Mouse (Mus musculus) stomach, embryonic 16.5 days (tissue): ENCODE results near the gene Parp16. TPM values are rescaled to one million over a fixed set of nuclear protein-coding genes. Genes with fewer than 3 reads are reported as not detected.

ENCODE experiments used
- ATAC-seq: fragments of 200-750 bp; cut with Nextera tagmentation; 2 replicates; pipeline ENCODE4 v1.8.0; 2017; ENCODE audit warnings: moderate number of reproducible peaks, moderate TSS enrichment; ENCODE audit not compliant: insufficient read depth, low FRiP score
- H3K27ac ChIP-seq: fragments of 300-500 bp; sonication (generic); 2 replicates; pipeline ENCODE4 v1.5.1; 2014; ENCODE audit warnings: low read length
- H3K27me3 ChIP-seq: fragments of 300-500 bp; sonication (generic); 2 replicates; pipeline ENCODE4 v1.6.1; 2014; ENCODE audit warnings: low read length, control low read depth, mixed read lengths; ENCODE audit not compliant: control insufficient read depth, insufficient read depth
- H3K36me3 ChIP-seq: fragments of 300-500 bp; sonication (generic); 2 replicates; pipeline ENCODE4 v1.6.1; 2014; ENCODE audit warnings: low read length; ENCODE audit not compliant: control insufficient read depth, insufficient read depth
- H3K4me1 ChIP-seq: fragments of 300-500 bp; sonication (generic); 2 replicates; pipeline ENCODE4 v1.6.1; 2014; ENCODE audit warnings: low read length, control low read depth, mixed read lengths; ENCODE audit not compliant: control insufficient read depth, insufficient read depth
- H3K4me2 ChIP-seq: fragments of 300-500 bp; sonication (generic); 2 replicates; pipeline ENCODE4 v1.6.1; 2014; ENCODE audit warnings: low read depth, low read length, mixed read lengths
- H3K4me3 ChIP-seq: fragments of 300-500 bp; sonication (generic); replicated peaks from 2 replicates; pipeline ENCODE4 v1.5.1; 2014; ENCODE audit warnings: mild to moderate bottlenecking, low read length
- H3K9ac ChIP-seq: fragments of 300-500 bp; sonication (generic); 2 replicates; pipeline ENCODE4 v1.6.1; 2014; ENCODE audit warnings: low read length
- H3K9me3 ChIP-seq: fragments of 300-500 bp; sonication (generic); replicated peaks from 2 replicates; pipeline ENCODE4 v1.6.1; 2016; ENCODE audit warnings: low read length, control low read depth; ENCODE audit not compliant: control insufficient read depth
- WGBS: fragments of 180-500 bp; shearing (Covaris S2); extraction: QIAGEN DNeasy Blood & Tissue Kit; methylation state at CpG from one replicate; pipeline ENCODE4 v1.1.7; 2014; 5-methylcytosine and 5-hydroxymethylcytosine counted together
- polyA plus RNA-seq: library from polyadenylated mRNA; unstranded; fragments of >200 nt; fragmentation: Nextera tagmentation; extraction: Ambion mirVana; gene quantifications from 2 replicates; pipeline ENCODE4 v1.2.1, GENCODE M21; 2015

Parp16 gene
- polyA plus RNA-seq, 1 experiment from 2014 or later = 7.6 TPM

DNA sequence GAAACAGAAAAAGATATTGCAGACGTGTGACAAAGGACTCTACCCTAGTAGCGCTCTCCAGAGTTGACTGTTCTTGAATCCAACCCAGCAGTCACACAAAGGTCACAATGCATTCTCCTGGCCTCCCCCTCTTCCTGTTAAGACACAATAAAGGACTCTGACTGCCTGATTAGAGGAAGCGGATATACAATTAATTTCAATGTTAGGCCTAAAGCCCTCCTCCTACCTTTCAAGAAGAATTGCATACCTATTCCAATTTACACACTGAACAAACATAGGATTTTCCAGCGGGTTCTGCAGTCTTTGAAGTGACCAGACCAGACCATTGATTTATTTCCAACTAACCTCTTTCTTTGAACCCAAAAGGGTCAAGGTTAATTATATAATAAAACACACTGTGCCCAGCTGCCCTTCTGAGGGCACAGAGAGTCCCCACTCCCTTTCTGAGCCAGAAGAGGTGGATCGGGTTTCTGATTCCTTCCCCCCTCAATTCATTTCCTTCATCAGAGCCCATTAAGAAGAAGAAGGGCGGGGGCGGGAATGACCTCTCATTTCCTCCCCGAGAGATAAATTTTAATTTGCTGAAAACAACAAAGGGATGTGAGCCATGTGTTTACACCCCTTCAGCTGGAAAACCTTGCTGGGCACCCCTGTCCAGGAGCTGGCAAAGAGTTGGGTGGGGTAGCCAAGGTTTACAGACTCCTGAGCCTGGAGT lies 3.2 kb upstream of the Parp16 start:
- peaks cover 23% of the 10 kb centered on the region for H3K4me1 ChIP-seq
- no peaks in the 10 kb centered on the region for H3K36me3 ChIP-seq
- no peaks in the 10 kb centered on the region for H3K9me3 ChIP-seq
- no peak overlapping the region for H3K9ac ChIP-seq
- WGBS = 37% methylated on average over 8 of the region's 8 CpGs
- H3K27me3 ChIP-seq = no peaks in the 10 kb centered on the region
- ATAC-seq = no peak
- H3K4me2 ChIP-seq = no peak overlapping the region
- no peak overlapping the region for H3K4me3 ChIP-seq
- peak overlapping the region; percentile 65; the same call in 1 of the 2 replicates for H3K27ac ChIP-seq

DNA sequence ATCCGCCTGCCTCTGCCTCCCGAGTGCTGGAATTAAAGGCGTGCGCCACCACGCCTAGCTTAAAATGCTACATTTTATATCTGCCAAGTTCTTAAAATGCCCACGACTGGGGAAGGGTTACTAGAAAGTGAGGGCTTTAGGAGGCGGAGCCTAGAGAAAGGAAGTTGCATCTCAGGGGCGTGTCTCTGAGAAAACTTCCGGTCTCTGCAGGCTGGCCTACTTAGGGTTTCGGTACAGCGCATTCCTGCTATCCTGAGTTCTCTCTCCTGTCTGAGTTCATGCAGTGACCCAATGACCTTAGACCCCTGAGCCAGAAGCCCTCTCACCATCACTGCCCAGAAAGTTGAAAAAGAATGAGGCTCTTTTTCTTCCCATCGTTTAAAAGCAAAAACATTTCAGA lies 1.9 kb upstream of the Parp16 start:
- H3K27me3 ChIP-seq = no peaks in the 10 kb centered on the region
- peaks cover 26% of the 10 kb centered on the region for H3K4me1 ChIP-seq
- no peaks in the 10 kb centered on the region for H3K9me3 ChIP-seq
- H3K4me2 ChIP-seq = no peak overlapping the region
- 68% methylated on average over 12 of the region's 12 CpGs for WGBS
- H3K36me3 ChIP-seq = no peaks in the 10 kb centered on the region
- H3K9ac ChIP-seq = no peak overlapping the region
- ATAC-seq = no peak
- no peak overlapping the region for H3K4me3 ChIP-seq
- no peak overlapping the region for H3K27ac ChIP-seq

GRCm38 (mm10) chr9:65195621-65195981 lies 448 bp downstream of the Parp16 start:
- peak overlapping the region; percentile 23 for H3K4me2 ChIP-seq

GRCm38 (mm10) chr9:65195982-65196737 lies 1.0 kb downstream of the Parp16 start:
- Histone ChIP-seq H3K4me1 (peaks cover 25% of the 10 kb centered on the region), H3K4me2 (peak overlapping the region; percentile 38), H3K9me3 (no peaks in the 10 kb centered on the region), H3K36me3 (no peaks in the 10 kb centered on the region), H3K4me3 (peak overlapping the region; percentile 19), H3K27me3 (no peaks in the 10 kb centered on the region), H3K27ac (peak overlapping the region; percentile 95), H3K9ac (peak overlapping the region; percentile 53)
- ATAC-seq = peak; percentile 88
- WGBS = 2% methylated on average over 9 of the region's 9 CpGs

More at GRCm38 (mm10) chr9:65195621-65195981, 448 bp downstream of the Parp16 start:
- WGBS = 23% methylated on average over 8 of the region's 8 CpGs
- Histone ChIP-seq H3K9me3 (no peaks in the 10 kb centered on the region), H3K4me1 (peaks cover 26% of the 10 kb centered on the region), H3K27ac (peak overlapping the region; percentile 95), H3K4me3 (no peak overlapping the region), H3K27me3 (no peaks in the 10 kb centered on the region), H3K9ac (peak overlapping the region; percentile 53; the same call in 1 of the 2 replicates), H3K36me3 (no peaks in the 10 kb centered on the region)
- ATAC-seq = peak; percentile 13; the same call in 1 of the 2 replicates

DNA sequence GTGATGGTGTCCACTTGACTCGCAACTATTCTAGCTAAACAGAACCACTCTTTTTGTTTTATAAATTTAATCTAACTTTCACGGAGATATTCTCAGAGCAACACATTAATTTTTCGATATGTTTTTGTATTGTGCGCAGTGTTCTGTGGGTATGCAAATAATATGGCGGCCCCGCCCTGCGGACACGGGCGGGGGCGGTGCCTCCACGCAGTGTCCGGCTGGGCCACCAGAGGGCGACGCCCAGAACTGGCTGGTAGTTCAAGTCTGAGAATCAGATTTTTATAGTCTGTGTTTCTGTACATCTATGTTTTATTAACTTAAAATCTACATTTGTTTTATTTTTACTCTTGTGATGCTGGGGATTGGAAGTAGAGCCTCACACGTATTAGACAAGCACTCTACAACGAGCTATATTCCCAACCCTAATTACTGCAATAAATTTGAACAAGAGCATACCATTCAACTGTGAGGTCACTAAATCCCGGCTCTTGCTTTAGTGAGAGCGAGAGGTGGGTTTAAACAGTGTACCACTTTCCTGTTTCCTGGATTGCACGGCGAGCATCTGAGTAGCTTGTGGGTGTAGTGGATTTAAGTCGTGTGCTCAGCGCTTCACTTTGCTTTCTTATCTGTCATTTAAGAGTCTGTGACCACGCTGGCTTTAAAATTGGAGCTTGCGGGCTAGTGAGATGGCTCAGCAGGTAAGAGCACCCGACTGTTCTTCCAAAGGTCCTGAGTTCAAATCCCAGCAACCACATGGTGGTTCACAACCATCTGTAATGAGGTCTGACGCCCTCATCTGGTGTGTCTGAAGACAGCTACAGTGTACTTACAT lies 1.8 kb downstream of the Parp16 start:
- Histone ChIP-seq H3K4me2 (peak overlapping the region; percentile 38), H3K36me3 (no peaks in the 10 kb centered on the region), H3K4me1 (peaks cover 19% of the 10 kb centered on the region), H3K9ac (no peak overlapping the region), H3K27me3 (no peaks in the 10 kb centered on the region), H3K4me3 (peak overlapping the region; percentile 19), H3K9me3 (no peaks in the 10 kb centered on the region), H3K27ac (peak overlapping the region; percentile 95)
- peak; percentile 87 for ATAC-seq
- WGBS = 16% methylated on average over 26 of the region's 26 CpGs

DNA sequence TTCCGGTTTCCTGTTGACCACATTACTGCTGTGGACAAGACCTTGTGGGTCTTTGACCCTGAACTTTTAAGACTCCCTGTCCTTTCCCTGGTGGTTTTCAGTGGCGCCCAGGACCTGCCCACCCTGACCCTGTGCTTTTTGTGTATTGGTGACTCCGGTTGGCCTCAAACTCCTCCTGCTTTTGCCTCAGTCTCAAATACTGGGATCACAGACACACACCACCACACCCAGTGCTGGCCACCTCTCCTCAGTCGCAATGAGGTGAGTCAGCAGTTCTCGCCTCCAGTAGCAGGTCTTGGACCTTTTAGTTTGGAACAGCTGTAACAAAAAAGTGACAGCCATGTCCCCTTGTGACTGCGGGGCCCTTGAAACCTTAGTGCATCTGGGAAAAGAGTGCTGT lies 2.7 kb downstream of the Parp16 start:
- 78% methylated on average over 6 of the region's 6 CpGs for WGBS
- Histone ChIP-seq H3K4me1 (peaks cover 18% of the 10 kb centered on the region), H3K9me3 (no peaks in the 10 kb centered on the region), H3K27me3 (no peaks in the 10 kb centered on the region), H3K36me3 (no peaks in the 10 kb centered on the region), H3K9ac (no peak overlapping the region; the same call in 1 of the 2 replicates), H3K4me3 (no peak overlapping the region), H3K4me2 (no peak overlapping the region), H3K27ac (no peak overlapping the region)
- no peak for ATAC-seq

DNA sequence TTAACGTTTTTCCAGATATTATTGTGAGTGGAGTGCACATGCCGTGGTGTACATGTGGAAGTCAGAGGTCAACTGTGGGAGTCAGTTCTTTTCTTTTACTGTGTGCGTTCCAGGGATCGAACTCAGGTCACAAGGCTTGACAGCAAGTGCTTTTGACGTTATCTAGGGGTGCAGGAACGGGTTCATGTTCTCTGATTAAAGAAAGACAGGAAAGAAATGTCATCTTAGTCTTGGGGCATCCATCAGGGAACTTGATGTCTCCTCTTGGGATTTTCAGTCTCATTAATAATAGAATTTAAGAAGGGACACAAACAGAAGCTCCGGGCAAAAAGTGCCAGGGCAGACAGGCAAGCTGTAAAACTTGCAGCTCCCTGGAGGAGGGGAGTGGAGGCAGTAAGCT lies 4.6 kb downstream of the Parp16 start:
- 41% methylated on average over 7 of the region's 7 CpGs for WGBS

DNA sequence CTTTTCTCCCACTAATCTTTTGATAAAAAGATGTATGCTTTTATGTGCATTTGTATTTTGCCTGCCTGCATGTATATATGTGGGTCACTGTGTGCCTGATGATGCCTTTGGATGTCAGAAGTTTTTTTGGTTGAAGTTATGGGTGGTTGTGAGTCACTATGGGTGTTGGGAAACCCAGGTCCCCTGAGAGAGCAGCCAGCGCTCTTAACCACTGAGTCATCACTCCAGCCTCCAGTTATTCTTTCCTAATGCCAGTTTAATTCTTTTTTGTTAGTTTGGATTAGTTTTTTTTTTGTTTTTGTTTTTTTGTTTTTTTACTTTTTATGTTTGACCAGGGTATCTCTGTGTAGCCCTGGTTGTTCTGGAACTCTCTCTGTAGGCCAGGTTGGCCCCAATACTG lies 5.5 kb downstream of the Parp16 start:
- Histone ChIP-seq H3K36me3 (no peaks in the 10 kb centered on the region), H3K4me2 (no peak overlapping the region), H3K9me3 (no peaks in the 10 kb centered on the region), H3K27ac (peak overlapping the region; percentile 57; the same call in 1 of the 2 replicates), H3K27me3 (no peaks in the 10 kb centered on the region), H3K9ac (no peak overlapping the region), H3K4me1 (peaks cover 10% of the 10 kb centered on the region), H3K4me3 (no peak overlapping the region)
- WGBS = 71% methylated on average over 1 of the region's 1 CpGs
- no peak for ATAC-seq

More for the DNA sequence above, 4.6 kb downstream of the Parp16 start:
- H3K9me3 ChIP-seq = no peaks in the 10 kb centered on the region
- peak overlapping the region; percentile 3 for H3K27ac ChIP-seq
- H3K27me3 ChIP-seq = no peaks in the 10 kb centered on the region
- no peak overlapping the region for H3K4me3 ChIP-seq
- peak overlapping the region; percentile 0; the same call in 1 of the 2 replicates for H3K9ac ChIP-seq
- no peaks in the 10 kb centered on the region for H3K36me3 ChIP-seq
- ATAC-seq = no peak
- peaks cover 18% of the 10 kb centered on the region for H3K4me1 ChIP-seq
- no peak overlapping the region for H3K4me2 ChIP-seq
